Mouse (Mus musculus): ENCODE measurements at regions not wholly inside any gene's neighbourhood (a gene's known extent, or its start where the extent isn't known, plus 50 kb on each side); places are given as distances from the start of the nearest gene placed in this dataset.

DNA sequence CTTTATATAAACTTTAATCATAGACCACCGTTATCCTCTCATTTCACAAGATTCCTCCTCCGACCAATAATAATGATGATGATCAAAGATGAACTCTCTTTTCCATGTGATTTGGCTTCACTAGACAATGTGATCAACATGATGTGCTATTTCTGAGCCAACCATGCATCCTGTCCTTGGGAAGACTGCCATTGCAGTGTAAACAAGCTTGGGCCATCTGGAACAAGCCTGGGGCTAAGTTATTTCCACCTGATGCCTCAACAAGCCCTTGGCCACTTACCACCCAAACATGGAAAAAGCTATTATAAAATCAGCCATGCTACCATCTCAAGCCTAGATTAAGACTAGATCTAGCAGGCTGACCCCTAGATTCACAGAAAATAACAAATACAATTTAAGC lies 542.9 kb downstream of the Gm9195 start:
- no peak for TF ChIP-seq CTCF (conservative IDR thresholded peaks at IDR 0.05; ENCODE audit: low read length)
- TF ChIP-seq NANOG (IDR thresholded peaks at IDR 0.05; ENCODE audit: borderline replicate concordance, low read length): no peak
- no peak for TF ChIP-seq POU5F1 (IDR thresholded peaks at IDR 0.05; ENCODE audit: borderline replicate concordance, low read length)

Data from E14TG2a.4 (cell line).